Mouse (Mus musculus) skeletal muscle tissue, postnatal 0 days (tissue): ENCODE results near the gene Gm7579. TPM values are rescaled to one million over a fixed set of nuclear protein-coding genes. Genes with fewer than 3 reads are reported as not detected.

Experiments used
- polyA plus RNA-seq: library from polyadenylated mRNA; unstranded; fragments of >200 nt; fragmentation: Nextera tagmentation; extraction: Ambion mirVana; gene quantifications from 2 replicates; pipeline ENCODE4 v1.2.1, GENCODE M21; 2015

Gm7579 gene
- polyA plus RNA-seq, result not detected in 2 replicates

GRCm38 (mm10) chr7:142211559-142211958 is at the start of gene Gm7579:
TSS of gene Gm7579 (plus strand) at chr7:142211859.

GRCm38 (mm10) chr7:142165639-142166038 is 46.0 kb upstream of the Gm7579 start, which contains the start of gene Gm4553:
TSS of gene Gm4553 (minus strand) at chr7:142165739.

GRCm38 (mm10) chr7:142175905-142176304 is 35.8 kb upstream of the Gm7579 start, which contains the start of gene Krtap5-2:
TSS of gene Krtap5-2 (minus strand) at chr7:142176005.

GRCm38 (mm10) chr7:142190289-142190688 is 21.4 kb upstream of the Gm7579 start, which contains the start of gene Gm10153:
TSS of gene Gm10153 (minus strand) at chr7:142190389.

GRCm38 (mm10) chr7:142201064-142201463 is 10.6 kb upstream of the Gm7579 start, which contains the start of gene Krtap5-3:
TSS of gene Krtap5-3 (plus strand) at chr7:142201364.

GRCm38 (mm10) chr7:142229871-142230270 is 18.2 kb downstream of the Gm7579 start, which contains the start of gene Krtap5-5:
TSS of gene Krtap5-5 (minus strand) at chr7:142229971.

GRCm38 (mm10) chr7:142240978-142241377 is 29.3 kb downstream of the Gm7579 start, which contains the start of gene Gm40460:
TSS of gene Gm40460 (minus strand) at chr7:142241078.

GRCm38 (mm10) chr7:142258254-142258653 is 46.6 kb downstream of the Gm7579 start, which contains the start of gene Gm2431:
TSS of gene Gm2431 (minus strand) at chr7:142258354.

Other genes with a start within 250 kb of the Gm7579 start
- 61.1 and 65.1 TPM in 2 replicates for gene Mob2, start 150.8 kb upstream of the Gm7579 start, polyA plus RNA-seq
- gene Dusp8, start 116.0 kb upstream of the Gm7579 start, polyA plus RNA-seq, result 6.7 and 7.6 TPM in 2 replicates
- gene Gm45618, start 91.1 kb upstream of the Gm7579 start, polyA plus RNA-seq, result not detected in 2 replicates
- not detected in 2 replicates for gene Gm39115, start 75.8 kb upstream of the Gm7579 start, polyA plus RNA-seq
- gene Gm45337, start 67.3 kb upstream of the Gm7579 start, polyA plus RNA-seq, result not detected in 2 replicates
- gene Gm29735, start 54.7 kb upstream of the Gm7579 start, polyA plus RNA-seq, result not detected in 2 replicates
- gene Gm4553, start 46.1 kb upstream of the Gm7579 start, polyA plus RNA-seq, result not detected in 2 replicates
- not detected in 2 replicates for gene Krtap5-2, start 35.9 kb upstream of the Gm7579 start, polyA plus RNA-seq
- gene Gm10153, start 21.5 kb upstream of the Gm7579 start, polyA plus RNA-seq, result not detected in 2 replicates
- gene Krtap5-3, start 10.5 kb upstream of the Gm7579 start, polyA plus RNA-seq, result not detected in 2 replicates
- gene Krtap5-5, start 18.1 kb downstream of the Gm7579 start, polyA plus RNA-seq, result not detected in 2 replicates
- gene Gm40460, start 29.2 kb downstream of the Gm7579 start, polyA plus RNA-seq, result not detected in 2 replicates
- gene Gm2431, start 46.5 kb downstream of the Gm7579 start, polyA plus RNA-seq, result not detected in 2 replicates
- not detected in 2 replicates for gene Gm4559, start 62.5 kb downstream of the Gm7579 start, polyA plus RNA-seq
- not detected in 2 replicates for gene Krtap5-1, start 85.3 kb downstream of the Gm7579 start, polyA plus RNA-seq
- gene Krtap5-4, start 91.7 kb downstream of the Gm7579 start, polyA plus RNA-seq, result not detected in 2 replicates
- 0.92 and 1.7 TPM in 2 replicates for gene Ifitm10, start 161.9 kb downstream of the Gm7579 start, polyA plus RNA-seq
- 1.6 TPM in 1 of 2 replicates, not detected in the other for gene Gm49369, start 170.8 kb downstream of the Gm7579 start, polyA plus RNA-seq
- gene Ctsd, start 176.2 kb downstream of the Gm7579 start, polyA plus RNA-seq, result 340 and 391 TPM in 2 replicates
- 0.24 and 0.30 TPM in 2 replicates for gene Syt8, start 223.0 kb downstream of the Gm7579 start, polyA plus RNA-seq
- 11,644 and 12,538 TPM in 2 replicates for gene Tnni2, start 229.9 kb downstream of the Gm7579 start, polyA plus RNA-seq
- gene Lsp1, start 248.9 kb downstream of the Gm7579 start, polyA plus RNA-seq, result 46.9 and 49.3 TPM in 2 replicates